Mouse (Mus musculus): ENCODE data around the gene Olfr339.
"Not testable (repeated sequence)": the region's sequence is repeated elsewhere in the genome, so short reads cannot be mapped to it uniquely, and the experiment has no call there.

The Olfr339 gene

DNA sequence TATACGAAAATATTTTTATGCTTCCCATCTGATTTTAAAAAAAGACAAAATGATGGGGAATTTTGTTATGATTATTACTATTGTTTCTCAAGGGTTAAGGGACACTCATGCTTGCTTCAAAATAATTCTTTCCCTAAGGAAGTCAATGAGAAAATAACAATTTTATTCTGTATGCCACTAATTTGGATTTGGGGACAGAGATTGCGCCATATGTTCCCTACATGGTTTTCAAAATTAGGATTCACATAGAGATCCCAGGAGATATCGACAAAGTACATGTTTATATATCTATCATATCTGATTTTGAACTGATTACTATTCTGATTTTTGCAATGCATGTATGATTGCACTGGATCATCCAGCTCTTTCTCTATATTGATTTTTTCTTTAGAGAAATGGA lies at the start of gene Olfr339:
Olfr339 (plus strand) TSS at position 301 of the 400 bp plus-strand sequence.
- DNase-seq (ENCODE audit: inconsistent age in 2 of 2, low spot score in 1 of 2) = no peak

DNA sequence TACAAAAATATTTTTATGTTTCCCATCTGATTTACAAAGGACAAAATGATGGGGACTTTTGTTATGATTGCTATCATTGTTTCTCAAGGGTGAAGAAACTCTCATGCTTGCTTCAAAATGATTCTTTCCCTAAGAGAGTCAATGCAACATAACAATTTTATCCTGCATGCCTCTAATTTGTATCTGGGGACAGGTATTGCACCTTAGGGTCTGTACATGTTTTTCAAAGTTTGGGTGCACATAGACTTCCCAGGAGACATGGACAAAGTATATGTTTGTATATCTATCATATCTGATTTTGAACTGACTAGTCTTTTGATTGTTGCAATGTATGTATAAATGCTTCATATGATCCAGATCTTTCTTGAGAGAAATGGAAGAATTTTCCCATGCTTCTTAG lies 45.5 kb upstream of the Olfr339 start, which contains the start of gene Olfr338:
Olfr338 (plus strand) TSS at position 301 of the 400 bp plus-strand sequence.
- DNase-seq (ENCODE audit: inconsistent age in 2 of 2, low spot score in 1 of 2) = no peak

DNA sequence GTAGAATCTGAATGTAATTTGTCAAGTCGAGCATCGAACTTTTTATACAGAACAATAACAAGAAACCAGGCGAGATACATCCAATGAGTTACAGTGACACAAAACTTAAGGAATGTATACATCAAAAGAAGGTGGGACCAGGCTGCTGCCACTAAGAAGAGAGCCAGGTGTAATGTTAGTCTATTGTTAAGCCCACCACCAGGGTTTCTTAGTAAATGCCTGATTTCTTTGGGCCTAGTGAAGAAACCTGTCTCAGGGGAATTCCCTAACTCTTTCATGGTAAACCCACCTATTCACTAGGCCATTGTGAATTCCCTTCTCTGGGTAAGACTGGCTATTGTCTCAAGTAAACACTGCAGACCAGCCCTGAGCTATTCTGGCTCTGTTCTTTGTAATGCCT lies 3.6 kb upstream of the Olfr339 start:
- DNase-seq (ENCODE audit: inconsistent age in 2 of 2, low spot score in 1 of 2) = not testable (repeated sequence)

- DNase-seq (ENCODE audit: inconsistent age in 2 of 2, low spot score in 1 of 2) = not testable (repeated sequence)
Observed at GRCm38 (mm10) chr2:36415591-36415990, 3.2 kb upstream of the Olfr339 start.

GRCm38 (mm10) chr2:36452287-36452686 lies 33.5 kb downstream of the Olfr339 start, which contains the start of gene Olfr340:
Gene Olfr340, plus strand, starts transcription at chr2:36452587.
- no peak for DNase-seq (ENCODE audit: inconsistent age in 2 of 2, low spot score in 1 of 2)

GRCm38 (mm10) chr2:36473634-36474033 lies 54.9 kb downstream of the Olfr339 start:
- DNase-seq (ENCODE audit: inconsistent age in 2 of 2, low spot score in 1 of 2) = no peak
